Mouse (Mus musculus) heart, postnatal 25 days (tissue): ENCODE data around the gene Ttc29. TPM values are rescaled to one million over a fixed set of nuclear protein-coding genes. Genes with fewer than 3 reads are reported as not detected.

Experiments
- DNase-seq: peaks from one replicate; pipeline ENCODE4 v3.0.0; 2022; ENCODE audit warnings: low spot score
- intact Hi-C: fragments of 180-260 bp; cut with DNase I; formaldehyde crosslinking; loops from one replicate; pipeline ENCODE4 v1.15.1; 2025
- total RNA-seq, 2 experiments: library from RNA; stranded (reverse); gene quantifications; 2 replicates each; pipeline ENCODE4 v1.2.3; 2021

The Ttc29 gene
- total RNA-seq, 2 experiments from 2014 or later, result not detected

- no peak for DNase-seq
- intact Hi-C loops, result no loop called here
Measured at GRCm38 (mm10) chr8:78354801-78355200, 141.7 kb downstream of the Ttc29 start.

- intact Hi-C loops, result no loop called here
- DNase-seq, result no peak
Measured at GRCm38 (mm10) chr8:78390756-78391155, 177.7 kb downstream of the Ttc29 start.

GRCm38 (mm10) chr8:78419272-78419671 lies 206.2 kb downstream of the Ttc29 start:
- no peak for DNase-seq
- intact Hi-C loops, result no loop called here

GRCm38 (mm10) chr8:78420101-78420503 lies 207.0 kb downstream of the Ttc29 start:
- DNase-seq, result no peak
- intact Hi-C loops, result no loop called here

- intact Hi-C loops, result no loop called here
- DNase-seq, result no peak
Measured at GRCm38 (mm10) chr8:78423937-78424336, 210.8 kb downstream of the Ttc29 start.

- intact Hi-C loops, result no loop called here
- DNase-seq, result no peak
Measured at GRCm38 (mm10) chr8:78426455-78426854, 213.4 kb downstream of the Ttc29 start.

GRCm38 (mm10) chr8:78426875-78427768 lies 214.0 kb downstream of the Ttc29 start:
- DNase-seq, result no peak
- intact Hi-C loops, result no loop called here

GRCm38 (mm10) chr8:78427769-78428130 lies 214.7 kb downstream of the Ttc29 start:
- intact Hi-C loops, result no loop called here
- DNase-seq, result no peak

- intact Hi-C loops, result no loop called here
Measured at GRCm38 (mm10) chr8:78428148-78428547, 215.1 kb downstream of the Ttc29 start.

GRCm38 (mm10) chr8:78431356-78431755 lies 218.3 kb downstream of the Ttc29 start:
- no peak for DNase-seq
- intact Hi-C loops, result no loop called here

More at GRCm38 (mm10) chr8:78428148-78428547, 215.1 kb downstream of the Ttc29 start:
- DNase-seq, result no peak

- no peak for DNase-seq
- intact Hi-C loops, result no loop called here
Measured at GRCm38 (mm10) chr8:78432451-78432850, 219.4 kb downstream of the Ttc29 start.

- intact Hi-C loops, result no loop called here
- no peak for DNase-seq
Measured at GRCm38 (mm10) chr8:78433318-78433717, 220.2 kb downstream of the Ttc29 start.

- no peak for DNase-seq
- intact Hi-C loops, result no loop called here
Measured at GRCm38 (mm10) chr8:78434340-78434739, 221.2 kb downstream of the Ttc29 start.

GRCm38 (mm10) chr8:78434823-78435623 lies 221.9 kb downstream of the Ttc29 start:
- intact Hi-C loops, result no loop called here
- DNase-seq, result no peak

- intact Hi-C loops, result no loop called here
- DNase-seq, result no peak
Measured at GRCm38 (mm10) chr8:78435624-78435960, 222.5 kb downstream of the Ttc29 start.

GRCm38 (mm10) chr8:78436071-78436651 lies 223.1 kb downstream of the Ttc29 start, which contains the start of gene Pou4f2:
Gene Pou4f2 (minus strand): TSS chr8:78436645.
- no peak for DNase-seq
- intact Hi-C loops, result no loop called here

GRCm38 (mm10) chr8:78436661-78437060 lies 223.6 kb downstream of the Ttc29 start:
- intact Hi-C loops, result no loop called here
- no peak for DNase-seq

GRCm38 (mm10) chr8:78437140-78438045 lies 224.3 kb downstream of the Ttc29 start:
- no peak for DNase-seq
- intact Hi-C loops, result no loop called here

GRCm38 (mm10) chr8:78438121-78438520 lies 225.0 kb downstream of the Ttc29 start:
- DNase-seq, result no peak
- intact Hi-C loops, result no loop called here

GRCm38 (mm10) chr8:78442781-78443180 lies 229.7 kb downstream of the Ttc29 start:
- intact Hi-C loops, result no loop called here
- DNase-seq, result no peak
